Mouse (Mus musculus) A20 (cell line): ENCODE data around the gene Manbal.

Experiments
- DNase-seq: peaks from one replicate; pipeline ENCODE4 v3.0.0-alpha.2; 2011; ENCODE audit warnings: low read depth, low spot score

Manbal gene

GRCm38 (mm10) chr2:157411151-157411693 lies 43.8 kb downstream of the Manbal start:
- no peak for DNase-seq

GRCm38 (mm10) chr2:157412497-157412896 lies 45.1 kb downstream of the Manbal start:
- no peak for DNase-seq

- DNase-seq = no peak
Observed at GRCm38 (mm10) chr2:157417229-157417628, 49.8 kb downstream of the Manbal start.

GRCm38 (mm10) chr2:157418206-157418605 lies 50.8 kb downstream of the Manbal start, which contains the start of gene Src:
Gene Src, plus strand, starts transcription at chr2:157418444.
- DNase-seq = no peak

GRCm38 (mm10) chr2:157418609-157419071 lies 51.2 kb downstream of the Manbal start:
- no peak for DNase-seq

- DNase-seq = no peak
Observed at GRCm38 (mm10) chr2:157419506-157419905, 52.1 kb downstream of the Manbal start.

- DNase-seq = no peak
Observed at GRCm38 (mm10) chr2:157420404-157420803, 53.0 kb downstream of the Manbal start.

- DNase-seq = no peak
Observed at GRCm38 (mm10) chr2:157422062-157422655, 54.8 kb downstream of the Manbal start.

GRCm38 (mm10) chr2:157422854-157423705 lies 55.7 kb downstream of the Manbal start:
- no peak for DNase-seq

- no peak for DNase-seq
Observed at GRCm38 (mm10) chr2:157423706-157424125, 56.3 kb downstream of the Manbal start.

GRCm38 (mm10) chr2:157424126-157424903 lies 56.9 kb downstream of the Manbal start:
- no peak for DNase-seq

- DNase-seq = no peak
Observed at GRCm38 (mm10) chr2:157424904-157425642, 57.7 kb downstream of the Manbal start.

GRCm38 (mm10) chr2:157425643-157425988 lies 58.2 kb downstream of the Manbal start:
- DNase-seq = no peak

- DNase-seq = no peak
Observed at GRCm38 (mm10) chr2:157426171-157426570, 58.8 kb downstream of the Manbal start.

- DNase-seq = no peak
Observed at GRCm38 (mm10) chr2:157427164-157427563, 59.8 kb downstream of the Manbal start.

GRCm38 (mm10) chr2:157428351-157429139 lies 61.2 kb downstream of the Manbal start:
- no peak for DNase-seq

GRCm38 (mm10) chr2:157429735-157430134 lies 62.3 kb downstream of the Manbal start:
- no peak for DNase-seq

- no peak for DNase-seq
Observed at GRCm38 (mm10) chr2:157430667-157431429, 63.5 kb downstream of the Manbal start.

GRCm38 (mm10) chr2:157431912-157432311 lies 64.5 kb downstream of the Manbal start:
- no peak for DNase-seq

GRCm38 (mm10) chr2:157432476-157432875 lies 65.1 kb downstream of the Manbal start:
- no peak for DNase-seq
